Mouse (Mus musculus): Measurements from ENCODE around the gene Tcp10c.
"Not testable (repeated sequence)": the region's sequence is repeated elsewhere in the genome, so short reads cannot be mapped to it uniquely, and the experiment has no call there.

DNA sequence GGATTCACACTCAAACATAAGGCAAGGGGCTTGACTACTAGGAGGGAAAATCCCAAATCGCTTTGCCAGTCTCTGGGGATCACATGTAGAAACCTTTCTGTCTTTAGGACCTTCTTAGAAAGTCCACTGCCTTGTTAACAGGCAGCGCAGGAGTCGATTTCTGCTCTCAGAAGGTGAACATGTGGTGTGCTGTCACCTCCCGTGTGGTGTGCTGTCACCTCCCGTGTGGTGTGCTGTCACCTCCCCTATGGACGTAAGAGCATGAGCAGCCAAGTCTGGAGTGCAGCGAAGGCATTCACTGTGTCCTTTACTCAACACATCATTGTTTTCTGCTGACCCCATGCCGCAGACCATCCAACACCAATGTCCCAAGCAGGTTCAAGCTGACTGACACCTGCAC lies 1.1 kb upstream of the Tcp10c start:
- TF ChIP-seq POLR2AphosphoS2 (IDR thresholded peaks at IDR 0.05; ENCODE audit: low read length); CHD2 (IDR thresholded peaks at IDR 0.05; ENCODE audit: low read length); EP300 (IDR thresholded peaks at IDR 0.05; ENCODE audit: low read depth in 1 of 2, low read length in 2 of 2); CTCF (IDR thresholded peaks at IDR 0.05 in 2 of 3, conservative IDR thresholded peaks at IDR 0.05 in 1 of 3; ENCODE audit: control insufficient read depth in 1 of 3, insufficient read depth in 1 of 3, low read depth in 2 of 3, low read length in 3 of 3, poor library complexity in 1 of 3, severe bottlenecking in 1 of 3); ZNF384 (IDR thresholded peaks at IDR 0.05; ENCODE audit: low read depth, low read length): not testable (repeated sequence)

All from MEL (cell line).